Mouse (Mus musculus): ENCODE measurements around the gene Zbtb20.

Gene Zbtb20

GRCm38 (mm10) chr16:43620359-43620758, 744.7 kb downstream of the Zbtb20 start:
- no peak for DNase-seq

GRCm38 (mm10) chr16:43623315-43624000, 747.8 kb downstream of the Zbtb20 start:
- no peak for DNase-seq

GRCm38 (mm10) chr16:43624876-43625275, 749.2 kb downstream of the Zbtb20 start:
- DNase-seq = no peak

GRCm38 (mm10) chr16:43625289-43625688, 749.6 kb downstream of the Zbtb20 start:
- no peak for DNase-seq

- DNase-seq = no peak
Observed at GRCm38 (mm10) chr16:43625956-43626355, 750.3 kb downstream of the Zbtb20 start.

GRCm38 (mm10) chr16:43628662-43629061, 753.0 kb downstream of the Zbtb20 start:
- DNase-seq = no peak

GRCm38 (mm10) chr16:43631758-43632157, 756.1 kb downstream of the Zbtb20 start:
- DNase-seq = no peak

- DNase-seq = no peak
Observed at GRCm38 (mm10) chr16:43634037-43634436, 758.4 kb downstream of the Zbtb20 start.

GRCm38 (mm10) chr16:43637241-43637640, 761.6 kb downstream of the Zbtb20 start:
- DNase-seq = no peak

- no peak for DNase-seq
Observed at GRCm38 (mm10) chr16:43638406-43639049, 762.8 kb downstream of the Zbtb20 start.

GRCm38 (mm10) chr16:43641230-43641629, 765.5 kb downstream of the Zbtb20 start:
- DNase-seq = no peak

GRCm38 (mm10) chr16:43645879-43646278, 770.2 kb downstream of the Zbtb20 start:
- DNase-seq = no peak

- DNase-seq = no peak
Observed at GRCm38 (mm10) chr16:43646943-43647342, 771.3 kb downstream of the Zbtb20 start.

GRCm38 (mm10) chr16:43647641-43648040, 772.0 kb downstream of the Zbtb20 start:
- no peak for DNase-seq

- no peak for DNase-seq
Observed at GRCm38 (mm10) chr16:43650355-43651080, 774.8 kb downstream of the Zbtb20 start.

GRCm38 (mm10) chr16:43653288-43653687, 777.6 kb downstream of the Zbtb20 start:
- no peak for DNase-seq

- DNase-seq = no peak
Observed at GRCm38 (mm10) chr16:43654269-43654668, 778.6 kb downstream of the Zbtb20 start.

GRCm38 (mm10) chr16:43655183-43655787, 779.6 kb downstream of the Zbtb20 start:
- no peak for DNase-seq

GRCm38 (mm10) chr16:43661576-43661975, 785.9 kb downstream of the Zbtb20 start:
- no peak for DNase-seq

GRCm38 (mm10) chr16:43662124-43663004, 786.7 kb downstream of the Zbtb20 start:
- DNase-seq = no peak

- no peak for DNase-seq
Observed at GRCm38 (mm10) chr16:43663978-43664579, 788.4 kb downstream of the Zbtb20 start, which contains the start of gene Tigit. Gene Tigit, minus strand, starts transcription at chr16:43664146.

- DNase-seq = no peak
Observed at GRCm38 (mm10) chr16:43664861-43665260, 789.2 kb downstream of the Zbtb20 start.

Measured in kidney, postnatal 25 days (tissue).